Mouse (Mus musculus) liver, embryonic 14.5 days (tissue): ENCODE data around the gene Gsc2.

Source experiments
- CTCF ChIP-seq: IDR thresholded peaks from 2 replicates; pipeline ENCODE4 v1.5.1; 2016; ENCODE audit warnings: antibody characterized with exemption, low read depth, control low read depth
- EP300 ChIP-seq: IDR thresholded peaks from 2 replicates; pipeline ENCODE4 v1.6.1; 2016; ENCODE audit warnings: antibody characterized with exemption, low read depth

DNA sequence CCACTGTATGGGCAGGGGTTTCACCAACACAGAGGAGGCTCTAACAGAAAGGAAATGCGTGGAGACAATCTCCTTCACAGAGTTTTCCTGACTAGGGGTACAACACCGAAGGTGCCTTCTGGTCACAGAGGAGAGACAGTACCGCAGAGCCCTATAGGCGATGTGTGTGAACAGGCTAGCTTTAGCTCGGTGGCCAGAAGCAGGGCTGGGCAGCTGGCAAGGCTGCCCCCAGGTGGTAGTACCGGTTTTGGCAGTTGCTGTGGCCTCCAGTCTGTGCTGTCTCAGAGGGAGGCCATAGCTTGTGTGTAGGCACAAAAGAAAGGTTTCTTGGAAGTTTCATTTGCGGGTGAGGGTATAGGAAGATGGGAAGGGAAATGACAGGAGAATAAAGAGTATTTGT, 24.0 kb upstream of the Gsc2 start:
- TF ChIP-seq CTCF (peak; percentile 96), EP300 (no peak)
